Mouse (Mus musculus) ovary, postnatal 36 days (tissue): ENCODE data around the gene Hmga1.

Experiments
- DNase-seq: peaks from one replicate; pipeline ENCODE4 v3.0.0; 2022; ENCODE audit warnings: low spot score, mixed read lengths

Hmga1 gene

GRCm38 (mm10) chr17:27556315-27557011 is at the start of gene Hmga1:
Gene Hmga1 (plus strand): TSS chr17:27556497.
- DNase-seq = peak; percentile 83

- no peak for DNase-seq
Observed at GRCm38 (mm10) chr17:27506871-27507590, 49.3 kb upstream of the Hmga1 start.

- DNase-seq = no peak
Observed at GRCm38 (mm10) chr17:27507591-27507945, 48.7 kb upstream of the Hmga1 start.

GRCm38 (mm10) chr17:27508002-27508401 is 48.3 kb upstream of the Hmga1 start:
- DNase-seq = no peak

GRCm38 (mm10) chr17:27508513-27508912 is 47.8 kb upstream of the Hmga1 start:
- no peak for DNase-seq

GRCm38 (mm10) chr17:27509056-27509455 is 47.2 kb upstream of the Hmga1 start:
- no peak for DNase-seq

GRCm38 (mm10) chr17:27510258-27511124 is 45.8 kb upstream of the Hmga1 start:
- DNase-seq = no peak

- no peak for DNase-seq
Observed at GRCm38 (mm10) chr17:27511125-27511735, 45.1 kb upstream of the Hmga1 start.

GRCm38 (mm10) chr17:27511865-27512618 is 44.3 kb upstream of the Hmga1 start:
- DNase-seq = no peak

- peak; percentile 37 for DNase-seq
Observed at GRCm38 (mm10) chr17:27512619-27513161, 43.6 kb upstream of the Hmga1 start.

- no peak for DNase-seq
Observed at GRCm38 (mm10) chr17:27513279-27513915, 42.9 kb upstream of the Hmga1 start.

GRCm38 (mm10) chr17:27513916-27514762 is 42.2 kb upstream of the Hmga1 start:
- no peak for DNase-seq

- no peak for DNase-seq
Observed at GRCm38 (mm10) chr17:27518296-27518695, 38.0 kb upstream of the Hmga1 start.

GRCm38 (mm10) chr17:27518700-27519595 is 37.3 kb upstream of the Hmga1 start:
- no peak for DNase-seq

GRCm38 (mm10) chr17:27520557-27520956 is 35.7 kb upstream of the Hmga1 start:
- DNase-seq = peak; percentile 50

- DNase-seq = no peak
Observed at GRCm38 (mm10) chr17:27521303-27521702, 35.0 kb upstream of the Hmga1 start, which contains the start of gene Grm4. Gene Grm4 (minus strand): TSS chr17:27521403.

- no peak for DNase-seq
Observed at GRCm38 (mm10) chr17:27523121-27523520, 33.2 kb upstream of the Hmga1 start.

- no peak for DNase-seq
Observed at GRCm38 (mm10) chr17:27527188-27527587, 29.1 kb upstream of the Hmga1 start.

GRCm38 (mm10) chr17:27528030-27528429 is 28.3 kb upstream of the Hmga1 start:
- no peak for DNase-seq
